In genomic region chr11:66998467-66999403, GRCm38 (mm10) we compare ENCODE assay signal across 10 mouse cellular contexts. TPM values are rescaled to one million over a fixed set of nuclear protein-coding genes. Genes with fewer than 3 reads are reported as not detected.
A peak's percentile ranks its signal among the peaks of the same experiment; 100 is the strongest.
DNase-seq lines count a peak whose midpoint lies in the region; ATAC-seq lines count a peak whose summit lies in the region.
"Had no signal": no experiment of that assay in that cellular context is flagged by ENCODE, and none has a peak within 500 bp of the region (broad histone marks: within the 10 kb centered on the region; RNA-seq: fewer than 3 reads in every experiment).

No protein-coding gene starts in this region.

- H3K27ac ChIP-seq in heart, embryonic 12.5 days (ENCODE audit: poor library complexity, severe bottlenecking), result no peak overlapping the region
- H3K27ac ChIP-seq in midbrain, embryonic 15.5 days, result no peak overlapping the region

- DNase-seq in frontal cortex, postnatal 25 days (ENCODE audit: low spot score in 2 of 2), result no peak
- DNase-seq in adrenal gland, adult 8-10 months, result peak; percentile 77
- peak; percentile 72 for DNase-seq in left cerebral cortex, postnatal 4 days
- peak; percentile 7 for DNase-seq in testis, postnatal 14 days (ENCODE audit: low spot score)
- no peak for DNase-seq in spleen, postnatal 10 days (ENCODE audit: low spot score in 2 of 2)

- no peak overlapping the region for H3K4me2 ChIP-seq in heart, embryonic 12.5 days
- H3K4me2 ChIP-seq in midbrain, embryonic 15.5 days, result no peak overlapping the region

- no peak overlapping the region for H3K4me3 ChIP-seq in heart, embryonic 12.5 days
- H3K4me3 ChIP-seq in midbrain, embryonic 15.5 days, result no peak overlapping the region
- H3K4me3 ChIP-seq: myocyte had no signal

- ATAC-seq in frontal cortex, adult (ENCODE audit: low TSS enrichment), result peak; percentile 78
- ATAC-seq in heart, embryonic 12.5 days (ENCODE audit: insufficient number of reproducible peaks, low FRiP score), result peak; percentile 55; the same call in 1 of the 2 replicates
- ATAC-seq in midbrain, embryonic 15.5 days (replicated peaks), result no peak

- WGBS in heart, embryonic 12.5 days, result 54% methylated on average over 14 of the region's 14 CpGs
- 71% methylated on average over 14 of the region's 14 CpGs for WGBS in midbrain, embryonic 15.5 days

- no peaks in the 10 kb centered on the region for H3K36me3 ChIP-seq in heart, embryonic 12.5 days
- no peaks in the 10 kb centered on the region for H3K36me3 ChIP-seq in midbrain, embryonic 15.5 days (replicated peaks)

- peaks cover 4% of the 10 kb centered on the region; the same call in 1 of the 2 replicates for H3K27me3 ChIP-seq in heart, embryonic 12.5 days (replicated peaks)
- H3K27me3 ChIP-seq in midbrain, embryonic 15.5 days (replicated peaks), result no peaks in the 10 kb centered on the region

- H3K9me3 ChIP-seq in heart, embryonic 12.5 days (replicated peaks), result no peaks in the 10 kb centered on the region
- H3K9me3 ChIP-seq in midbrain, embryonic 15.5 days, result no peaks in the 10 kb centered on the region

- intact Hi-C loops in left cerebral cortex, postnatal 4 days (cut with DNase I), result no loop called here

- H3K9ac ChIP-seq in heart, embryonic 12.5 days, result no peak overlapping the region
- H3K9ac ChIP-seq in midbrain, embryonic 15.5 days, result no peak overlapping the region

- H3K4me1 ChIP-seq in heart, embryonic 12.5 days (replicated peaks), result peaks cover 9% of the 10 kb centered on the region
- peaks cover 15% of the 10 kb centered on the region for H3K4me1 ChIP-seq in midbrain, embryonic 15.5 days

RNA-seq across cellular contexts. Expression of gene Tmem220, which starts 26.2 kb away (rescaled TPM):
- 10 to 100 TPM in 1 of 4 experiments, 1 to 10 TPM in 3; 8.1 to 10.0 (median 9.4) TPM for total RNA-seq in adrenal gland, adult 8-10 months (2022)
- polyA plus RNA-seq in heart, embryonic 12.5 days (2016; fragmentation: Nextera tagmentation; extraction: Ambion mirVana), result 1.3 TPM in 2 replicates
- total RNA-seq in left cerebral cortex, postnatal 4 days (2021), result under 1 TPM; 0.52 to 0.74 TPM
- 0.54 and 0.59 TPM in 2 replicates for polyA plus RNA-seq in midbrain, embryonic 15.5 days (2015; fragmentation: Nextera tagmentation; extraction: Ambion mirVana)

RNA-seq across cellular contexts. Expression of gene Tmem238l, which starts 42.3 kb away (rescaled TPM):
- total RNA-seq in adrenal gland, adult 8-10 months (2022), result not detected
- polyA plus RNA-seq in heart, embryonic 12.5 days (2016; fragmentation: Nextera tagmentation; extraction: Ambion mirVana), result 0.28 TPM in 1 of 2 replicates, not detected in the other
- not detected for total RNA-seq in left cerebral cortex, postnatal 4 days (2021)
- not detected in 2 replicates for polyA plus RNA-seq in midbrain, embryonic 15.5 days (2015; fragmentation: Nextera tagmentation; extraction: Ambion mirVana)
- total RNA-seq: layer of hippocampus, postnatal 10 days had no signal
- polyA plus RNA-seq: myocyte had no signal

RNA-seq across cellular contexts. Expression of gene Adprm, which starts 53.7 kb away (rescaled TPM):
- 10 to 100 TPM; 23.4 to 37.2 (median 30.9) TPM for total RNA-seq in adrenal gland, adult 8-10 months (2022)
- 20.1 and 21.2 TPM in 2 replicates for polyA plus RNA-seq in heart, embryonic 12.5 days (2016; fragmentation: Nextera tagmentation; extraction: Ambion mirVana)
- total RNA-seq in left cerebral cortex, postnatal 4 days (2021), result 10 to 100 TPM; 24.1 to 26.2 TPM
- polyA plus RNA-seq in midbrain, embryonic 15.5 days (2015; fragmentation: Nextera tagmentation; extraction: Ambion mirVana), result 32.4 and 35.3 TPM in 2 replicates

RNA-seq across cellular contexts. Expression of gene Sco1, which starts 53.7 kb away (rescaled TPM):
- total RNA-seq in adrenal gland, adult 8-10 months (2022), result 10 to 100 TPM; 20.1 to 26.5 (median 21.6) TPM
- 24.3 and 25.8 TPM in 2 replicates for polyA plus RNA-seq in heart, embryonic 12.5 days (2016; fragmentation: Nextera tagmentation; extraction: Ambion mirVana)
- total RNA-seq in left cerebral cortex, postnatal 4 days (2021), result 10 to 100 TPM in 1 of 2 experiments, 1 to 10 TPM in 1; 9.9 to 12.0 TPM
- polyA plus RNA-seq in midbrain, embryonic 15.5 days (2015; fragmentation: Nextera tagmentation; extraction: Ambion mirVana), result 13.5 and 14.0 TPM in 2 replicates

Comparison
In these comparisons a context has a peak if more than half of its experiments do, and no peak if none do; other contexts are left out.
1. DNase-seq: peak in adrenal gland, adult 8-10 months (single experiment), left cerebral cortex, postnatal 4 days (single experiment) and testis, postnatal 14 days (single experiment); none in frontal cortex, postnatal 25 days (0 of 2) and spleen, postnatal 10 days (0 of 2).
2. RNA of gene Tmem220, which starts 26.2 kb away (total RNA-seq): 8.1 to 10.0 TPM in adrenal gland, adult 8-10 months; 0.52 to 0.74 TPM in left cerebral cortex, postnatal 4 days; every median in the first group is over 4 times any median in the second.